Mouse (Mus musculus): Measurements from ENCODE around the gene Wfdc15a.
"Not testable (repeated sequence)": the region's sequence is repeated elsewhere in the genome, so short reads cannot be mapped to it uniquely, and the experiment has no call there.

The Wfdc15a gene

GRCm38 (mm10) chr2:164199626-164200327, at the start of gene Wfdc15a:
Gene Wfdc15a (minus strand): TSS chr2:164200130.
- DNase-seq (ENCODE audit: low read depth) = no peak

- DNase-seq (ENCODE audit: low read depth) = no peak
These were observed 38.4 kb upstream of the Wfdc15a start, which contains the start of gene Svs2 for GRCm38 (mm10) chr2:164238366-164238765. Gene Svs2 (minus strand): TSS chr2:164238466.

GRCm38 (mm10) chr2:164232671-164233070, 32.7 kb upstream of the Wfdc15a start:
- no peak for DNase-seq (ENCODE audit: low read depth)

- DNase-seq (ENCODE audit: low read depth) = no peak
These were observed 28.6 kb upstream of the Wfdc15a start for GRCm38 (mm10) chr2:164228361-164229070.

- no peak for DNase-seq (ENCODE audit: low read depth)
These were observed 21.6 kb upstream of the Wfdc15a start, which contains the start of gene Wfdc15b for GRCm38 (mm10) chr2:164221522-164221921. Gene Wfdc15b (minus strand): TSS chr2:164221660.

GRCm38 (mm10) chr2:164219295-164219694, 19.4 kb upstream of the Wfdc15a start:
- DNase-seq (ENCODE audit: low read depth) = no peak

- no peak for DNase-seq (ENCODE audit: low read depth)
These were observed 12.8 kb upstream of the Wfdc15a start for GRCm38 (mm10) chr2:164212711-164213110.

- DNase-seq (ENCODE audit: low read depth) = no peak
These were observed 11.0 kb upstream of the Wfdc15a start for GRCm38 (mm10) chr2:164210892-164211291.

- no peak for DNase-seq (ENCODE audit: low read depth)
These were observed 6.7 kb upstream of the Wfdc15a start for GRCm38 (mm10) chr2:164206676-164207075.

GRCm38 (mm10) chr2:164206011-164206410, 6.1 kb upstream of the Wfdc15a start:
- not testable (repeated sequence) for DNase-seq (ENCODE audit: low read depth)

GRCm38 (mm10) chr2:164196700-164196990, 3.3 kb downstream of the Wfdc15a start:
- DNase-seq (ENCODE audit: low read depth) = no peak

GRCm38 (mm10) chr2:164195971-164196699, 3.8 kb downstream of the Wfdc15a start:
- DNase-seq (ENCODE audit: low read depth) = no peak

- DNase-seq (ENCODE audit: low read depth) = no peak
These were observed 4.8 kb downstream of the Wfdc15a start for GRCm38 (mm10) chr2:164194959-164195630.

GRCm38 (mm10) chr2:164192279-164192678, 7.7 kb downstream of the Wfdc15a start:
- DNase-seq (ENCODE audit: low read depth) = no peak

- peak; percentile 60 for DNase-seq (ENCODE audit: low read depth)
These were observed 9.4 kb downstream of the Wfdc15a start, which contains the start of gene Wfdc12 for GRCm38 (mm10) chr2:164190576-164190975. Gene Wfdc12 (minus strand): TSS chr2:164190608.

- peak; percentile 48 for DNase-seq (ENCODE audit: low read depth)
These were observed 11.2 kb downstream of the Wfdc15a start for GRCm38 (mm10) chr2:164188722-164189121.

- DNase-seq (ENCODE audit: low read depth) = no peak
These were observed 15.7 kb downstream of the Wfdc15a start for GRCm38 (mm10) chr2:164184145-164184719.

GRCm38 (mm10) chr2:164183340-164183739, 16.6 kb downstream of the Wfdc15a start:
- no peak for DNase-seq (ENCODE audit: low read depth)

GRCm38 (mm10) chr2:164182692-164183255, 17.2 kb downstream of the Wfdc15a start, which contains the start of gene Wfdc5:
Gene Wfdc5 (minus strand): TSS chr2:164182742.
- DNase-seq (ENCODE audit: low read depth) = no peak

- DNase-seq (ENCODE audit: low read depth) = no peak
These were observed 19.2 kb downstream of the Wfdc15a start for GRCm38 (mm10) chr2:164180770-164181169.

- DNase-seq (ENCODE audit: low read depth) = peak; percentile 63
These were observed 19.8 kb downstream of the Wfdc15a start for GRCm38 (mm10) chr2:164180124-164180523.

Measured in NIH3T3 (cell line).